Mouse (Mus musculus): ENCODE results near the gene Ptpdc1. TPM values are rescaled to one million over a fixed set of nuclear protein-coding genes. Genes with fewer than 3 reads are reported as not detected.
A peak's percentile ranks its signal among the peaks of the same experiment; 100 is the strongest.

Ptpdc1 gene
- polyA plus RNA-seq, 1 experiment from 2014 or later: 18.6 TPM

DNA sequence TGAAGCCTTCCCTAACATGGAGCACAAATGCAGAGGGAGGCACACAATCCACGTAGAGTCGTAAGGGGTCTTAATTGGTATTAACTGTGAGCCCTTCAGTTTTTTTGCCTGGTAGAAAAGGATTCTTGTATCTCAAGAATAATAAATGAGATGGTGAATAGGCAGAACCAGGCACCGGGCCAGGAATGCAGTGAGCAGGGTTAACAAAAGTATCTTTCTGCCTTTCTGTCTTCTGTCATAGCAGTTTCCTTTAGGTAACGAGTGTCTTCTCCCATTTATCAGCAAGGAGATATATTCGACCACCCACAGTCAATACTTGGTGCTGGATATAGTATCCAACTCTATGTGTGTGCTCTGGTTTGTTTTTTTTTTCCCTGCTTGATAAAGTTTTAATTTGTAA lies 72.0 kb downstream of the Ptpdc1 start:
- H3K9me3 ChIP-seq: no peaks in the 10 kb centered on the region
- WGBS: 53% methylated on average over 5 of the region's 5 CpGs
- H3K4me3 ChIP-seq: no peak overlapping the region
- H3K36me3 ChIP-seq (replicated peaks): no peaks in the 10 kb centered on the region
- H3K27me3 ChIP-seq (replicated peaks): no peaks in the 10 kb centered on the region
- no peak overlapping the region for H3K4me2 ChIP-seq
- H3K27ac ChIP-seq: no peak overlapping the region
- H3K4me1 ChIP-seq: 0 out of 2 replicates have a peak, but pooled peaks cover 5% of the 10 kb centered on the region
- no peak for ATAC-seq (replicated peaks)
- no peak overlapping the region for H3K9ac ChIP-seq

- 0 out of 2 replicates have a peak, but pooled peaks cover 2% of the 10 kb centered on the region for H3K27me3 ChIP-seq (replicated peaks)
- no peak overlapping the region for H3K9ac ChIP-seq
- peak; percentile 71 for ATAC-seq (replicated peaks)
- H3K4me3 ChIP-seq: no peak overlapping the region
- H3K4me1 ChIP-seq: 0 out of 2 replicates have a peak, but pooled peaks cover 5% of the 10 kb centered on the region
- 59% methylated on average over 21 of the region's 21 CpGs for whole genome bisulfite sequencing
- H3K27ac ChIP-seq: peak overlapping the region; percentile 78
- no peaks in the 10 kb centered on the region for H3K9me3 ChIP-seq
- H3K4me2 ChIP-seq: peak overlapping the region; percentile 14; the same call in 1 of the 2 replicates
- no peaks in the 10 kb centered on the region for H3K36me3 ChIP-seq (replicated peaks)
Measured at GRCm38 (mm10) chr13:48552181-48553090, 73.0 kb downstream of the Ptpdc1 start.

DNA sequence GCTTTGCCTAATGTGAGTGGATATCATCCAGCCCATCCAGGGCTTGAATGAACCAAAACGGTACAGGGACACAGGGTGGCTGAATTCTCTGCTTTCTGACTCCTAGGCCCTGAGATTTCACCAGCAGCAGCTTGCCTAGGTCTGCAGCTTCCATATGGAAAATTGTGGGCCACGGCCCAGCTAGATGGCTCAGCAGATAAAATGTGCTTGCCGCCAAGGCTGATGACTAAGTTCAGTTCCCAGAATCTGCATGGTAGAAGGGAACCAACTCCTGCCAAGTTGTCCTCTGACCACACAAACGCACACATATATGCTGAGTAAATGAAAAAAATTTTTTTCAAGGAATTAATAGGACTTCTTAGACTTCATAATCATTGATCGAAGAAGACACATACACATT lies 77.2 kb downstream of the Ptpdc1 start:
- H3K9ac ChIP-seq: no peak overlapping the region
- 95% methylated on average over 5 of the region's 5 CpGs for WGBS
- H3K36me3 ChIP-seq (replicated peaks): no peaks in the 10 kb centered on the region
- H3K4me3 ChIP-seq: no peak overlapping the region
- no peak overlapping the region for H3K4me2 ChIP-seq
- 0 out of 2 replicates have a peak, but pooled peaks cover 2% of the 10 kb centered on the region for H3K27me3 ChIP-seq (replicated peaks)
- H3K9me3 ChIP-seq: no peaks in the 10 kb centered on the region
- ATAC-seq (replicated peaks): no peak
- H3K27ac ChIP-seq: no peak overlapping the region
- H3K4me1 ChIP-seq: peaks cover 24% of the 10 kb centered on the region

DNA sequence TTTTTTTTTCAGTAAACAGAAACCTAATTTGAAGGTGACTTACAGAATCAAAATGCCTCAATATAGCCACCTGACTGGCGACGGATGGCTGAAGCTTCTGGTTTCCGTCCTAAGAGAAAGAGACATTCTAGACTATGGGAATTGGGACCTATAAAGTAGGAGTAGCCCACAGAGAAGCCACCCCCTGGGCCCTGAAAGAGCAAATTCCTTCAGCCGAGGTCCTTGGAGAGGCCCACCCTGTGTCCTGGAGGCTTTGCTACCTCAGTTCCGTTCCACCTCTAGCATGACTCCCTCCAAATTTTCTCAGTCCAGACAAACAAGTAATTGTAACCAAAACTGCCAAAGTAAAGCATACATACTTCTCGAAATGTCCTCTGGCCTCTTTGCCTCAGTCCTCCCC lies 77.8 kb downstream of the Ptpdc1 start:
- 93% methylated on average over 6 of the region's 6 CpGs for WGBS
- ATAC-seq (replicated peaks): no peak
- H3K9me3 ChIP-seq: no peaks in the 10 kb centered on the region
- H3K27me3 ChIP-seq (replicated peaks): 0 out of 2 replicates have a peak, but pooled peaks cover 2% of the 10 kb centered on the region
- H3K4me3 ChIP-seq: no peak overlapping the region
- H3K9ac ChIP-seq: no peak overlapping the region
- no peaks in the 10 kb centered on the region for H3K36me3 ChIP-seq (replicated peaks)
- no peak overlapping the region for H3K27ac ChIP-seq
- peaks cover 23% of the 10 kb centered on the region for H3K4me1 ChIP-seq
- no peak overlapping the region for H3K4me2 ChIP-seq

- Histone ChIP-seq H3K4me2 (peak overlapping the region; percentile 69), H3K27me3 (replicated peaks) (0 out of 2 replicates have a peak, but pooled peaks cover 2% of the 10 kb centered on the region), H3K27ac (peak overlapping the region; percentile 100), H3K36me3 (replicated peaks) (no peaks in the 10 kb centered on the region), H3K9me3 (no peaks in the 10 kb centered on the region), H3K4me1 (peaks cover 28% of the 10 kb centered on the region), H3K9ac (peak overlapping the region; percentile 98), H3K4me3 (peak overlapping the region; percentile 87)
- WGBS: under 1% methylated on average over 70 of the region's 72 CpGs
- ATAC-seq (replicated peaks): peak; percentile 99
Measured at GRCm38 (mm10) chr13:48546330-48546917, 79.0 kb downstream of the Ptpdc1 start.

DNA sequence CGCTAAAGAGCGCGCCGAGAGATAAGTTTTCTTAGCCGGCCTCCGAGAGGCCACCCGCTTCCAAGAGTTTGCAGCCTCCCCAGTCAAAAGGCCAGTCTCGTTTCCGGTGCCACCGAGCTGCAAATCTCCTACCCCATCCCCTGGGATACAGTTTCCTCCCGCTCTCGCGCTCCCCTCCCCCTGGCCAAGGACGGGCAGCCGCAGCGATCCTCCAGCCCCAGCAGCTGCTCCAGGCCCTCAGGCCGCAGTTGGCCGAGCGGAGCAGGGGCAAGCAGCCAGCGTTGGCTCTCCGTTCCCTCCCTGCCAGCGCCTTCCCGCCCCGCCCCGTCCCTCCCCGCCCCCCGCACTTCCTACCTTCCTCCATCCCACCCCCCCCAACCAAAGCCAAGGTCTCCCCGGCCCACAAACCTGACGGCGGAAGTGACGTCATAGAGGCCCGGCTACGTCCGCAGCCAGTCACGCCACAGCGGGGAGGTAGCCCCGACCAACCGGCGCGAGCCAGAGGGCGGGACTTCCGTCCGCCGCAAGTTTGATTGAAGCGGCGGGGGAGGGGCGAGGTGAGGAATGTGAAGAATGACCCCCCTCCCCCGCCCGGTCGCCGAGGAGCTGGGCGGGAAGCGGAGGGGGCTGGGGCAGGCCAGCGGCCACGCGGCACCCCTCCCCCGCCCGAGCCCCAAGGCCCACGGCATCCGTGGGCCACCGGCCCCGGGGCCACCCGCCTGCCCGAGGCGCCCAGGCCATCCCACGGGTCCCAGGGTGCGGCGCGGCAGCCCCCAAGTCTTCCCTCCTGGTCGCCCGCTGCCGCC lies 79.8 kb downstream of the Ptpdc1 start:
- 0 out of 2 replicates have a peak, but pooled peaks cover 2% of the 10 kb centered on the region for H3K27me3 ChIP-seq (replicated peaks)
- H3K9me3 ChIP-seq: no peaks in the 10 kb centered on the region
- H3K27ac ChIP-seq: peak overlapping the region; percentile 100
- peaks cover 31% of the 10 kb centered on the region for H3K4me1 ChIP-seq
- peak; percentile 89 for ATAC-seq (replicated peaks)
- H3K4me2 ChIP-seq: peak overlapping the region; percentile 81
- WGBS: under 1% methylated on average over 60 of the region's 72 CpGs
- H3K4me3 ChIP-seq: peak overlapping the region; percentile 87
- peak overlapping the region; percentile 98 for H3K9ac ChIP-seq
- no peaks in the 10 kb centered on the region for H3K36me3 ChIP-seq (replicated peaks)

GRCm38 (mm10) chr13:48544867-48545266 lies 80.6 kb downstream of the Ptpdc1 start:
- peak overlapping the region; percentile 87 for H3K4me3 ChIP-seq
- H3K27ac ChIP-seq: no peak overlapping the region
- no peaks in the 10 kb centered on the region for H3K36me3 ChIP-seq (replicated peaks)
- peak overlapping the region; percentile 81 for H3K4me2 ChIP-seq
- peaks cover 37% of the 10 kb centered on the region for H3K4me1 ChIP-seq
- no peak for ATAC-seq (replicated peaks)
- H3K27me3 ChIP-seq (replicated peaks): 0 out of 2 replicates have a peak, but pooled peaks cover 2% of the 10 kb centered on the region
- 49% methylated on average over 4 of the region's 4 CpGs for WGBS
- H3K9ac ChIP-seq: no peak overlapping the region
- no peaks in the 10 kb centered on the region for H3K9me3 ChIP-seq

GRCm38 (mm10) chr13:48544391-48544790 lies 81.1 kb downstream of the Ptpdc1 start:
- H3K27me3 ChIP-seq (replicated peaks): 0 out of 2 replicates have a peak, but pooled peaks cover 2% of the 10 kb centered on the region
- H3K4me2 ChIP-seq: peak overlapping the region; percentile 81
- H3K9me3 ChIP-seq: no peaks in the 10 kb centered on the region
- H3K27ac ChIP-seq: no peak overlapping the region
- H3K4me3 ChIP-seq: no peak overlapping the region
- H3K4me1 ChIP-seq: peaks cover 40% of the 10 kb centered on the region
- no peak overlapping the region for H3K9ac ChIP-seq
- no peaks in the 10 kb centered on the region for H3K36me3 ChIP-seq (replicated peaks)
- no peak for ATAC-seq (replicated peaks)

- Histone ChIP-seq H3K4me1 (peaks cover 38% of the 10 kb centered on the region), H3K27ac (no peak overlapping the region), H3K27me3 (replicated peaks) (no peaks in the 10 kb centered on the region), H3K4me3 (no peak overlapping the region), H3K9me3 (no peaks in the 10 kb centered on the region), H3K9ac (no peak overlapping the region), H3K4me2 (no peak overlapping the region), H3K36me3 (replicated peaks) (peaks cover 4% of the 10 kb centered on the region)
- 75% methylated on average over 1 of the region's 1 CpGs for WGBS
- no peak for ATAC-seq (replicated peaks)
Measured at GRCm38 (mm10) chr13:48540488-48540887, 85.0 kb downstream of the Ptpdc1 start.

GRCm38 (mm10) chr13:48533441-48533840 lies 92.0 kb downstream of the Ptpdc1 start:
- Histone ChIP-seq H3K4me3 (no peak overlapping the region), H3K9ac (no peak overlapping the region), H3K27ac (no peak overlapping the region), H3K36me3 (replicated peaks) (peaks cover 4% of the 10 kb centered on the region), H3K4me2 (no peak overlapping the region), H3K9me3 (no peaks in the 10 kb centered on the region), H3K27me3 (replicated peaks) (no peaks in the 10 kb centered on the region), H3K4me1 (0 out of 2 replicates have a peak, but pooled peaks cover under 1% of the 10 kb centered on the region)
- no peak for ATAC-seq (replicated peaks)
- WGBS: 90% methylated on average over 5 of the region's 5 CpGs

- no peak overlapping the region for H3K27ac ChIP-seq
- H3K4me1 ChIP-seq: peaks cover 2% of the 10 kb centered on the region; the same call in 1 of the 2 replicates
- no peak for ATAC-seq (replicated peaks)
- H3K9me3 ChIP-seq: no peaks in the 10 kb centered on the region
- no peak overlapping the region for H3K4me3 ChIP-seq
- 80% methylated on average over 2 of the region's 2 CpGs for whole genome bisulfite sequencing
- no peaks in the 10 kb centered on the region for H3K36me3 ChIP-seq (replicated peaks)
- H3K27me3 ChIP-seq (replicated peaks): no peaks in the 10 kb centered on the region
- H3K4me2 ChIP-seq: no peak overlapping the region
- no peak overlapping the region for H3K9ac ChIP-seq
Measured at GRCm38 (mm10) chr13:48531448-48531847, 94.0 kb downstream of the Ptpdc1 start.

GRCm38 (mm10) chr13:48530685-48531084 lies 94.8 kb downstream of the Ptpdc1 start:
- Histone ChIP-seq H3K4me2 (no peak overlapping the region), H3K4me1 (peaks cover 2% of the 10 kb centered on the region; the same call in 1 of the 2 replicates), H3K27ac (no peak overlapping the region), H3K9ac (no peak overlapping the region), H3K36me3 (replicated peaks) (no peaks in the 10 kb centered on the region), H3K27me3 (replicated peaks) (no peaks in the 10 kb centered on the region), H3K9me3 (no peaks in the 10 kb centered on the region), H3K4me3 (no peak overlapping the region)
- ATAC-seq (replicated peaks): no peak
- 83% methylated on average over 2 of the region's 2 CpGs for WGBS

Data from midbrain, embryonic 15.5 days (tissue).